Mouse (Mus musculus) forebrain, postnatal 0 days (tissue): ENCODE measurements around the gene Lrp4. TPM values are rescaled to one million over a fixed set of nuclear protein-coding genes. Genes with fewer than 3 reads are reported as not detected.

ENCODE experiments used
- ATAC-seq: fragments of 200-750 bp; cut with Nextera tagmentation; 2 replicates; pipeline ENCODE4 v1.8.0; 2017; ENCODE audit warnings: mild to moderate bottlenecking, moderate library complexity
- DNase-seq: peaks from one replicate; pipeline ENCODE4 v3.0.0-alpha.2; 2015
- H3K27ac ChIP-seq: fragments of 300-500 bp; sonication (generic); 2 replicates; pipeline ENCODE4 v1.5.1; 2014; ENCODE audit warnings: low read depth, mild to moderate bottlenecking, antibody characterized with exemption, low read length, moderate library complexity, mixed read lengths
- H3K27me3 ChIP-seq: fragments of 300-500 bp; sonication (generic); 2 replicates; pipeline ENCODE4 v1.6.1; 2014; ENCODE audit warnings: mild to moderate bottlenecking, low read length, mixed read lengths; ENCODE audit not compliant: insufficient read depth
- H3K36me3 ChIP-seq: fragments of 300-500 bp; sonication (generic); 2 replicates; pipeline ENCODE4 v1.6.1; 2014; ENCODE audit warnings: mild to moderate bottlenecking, moderate library complexity; ENCODE audit not compliant: insufficient read depth
- H3K4me1 ChIP-seq: fragments of 300-500 bp; sonication (generic); 2 replicates; pipeline ENCODE4 v1.6.1; 2014; ENCODE audit warnings: antibody characterized with exemption; ENCODE audit not compliant: insufficient read depth
- H3K4me2 ChIP-seq: fragments of 300-500 bp; sonication (generic); 2 replicates; pipeline ENCODE4 v1.6.1; 2014; ENCODE audit warnings: low read depth, mild to moderate bottlenecking, moderate library complexity
- H3K4me3 ChIP-seq: fragments of 300-500 bp; sonication (generic); 2 replicates; pipeline ENCODE4 v1.5.1; 2014; ENCODE audit warnings: low read depth, low read length, mixed read lengths
- H3K9ac ChIP-seq: fragments of 300-500 bp; sonication (generic); 2 replicates; pipeline ENCODE4 v1.6.1; 2014; ENCODE audit warnings: mild to moderate bottlenecking
- H3K9me3 ChIP-seq: fragments of 300-500 bp; sonication (generic); 2 replicates; pipeline ENCODE4 v1.6.1; 2016; ENCODE audit warnings: low read length
- CTCF ChIP-seq: sonication (generic); IDR thresholded peaks from 2 replicates; pipeline ENCODE4 v1.5.1; 2016; ENCODE audit warnings: antibody characterized with exemption, control low read depth, low read depth
- WGBS: fragments of 180-500 bp; shearing (Covaris S2); extraction: QIAGEN DNeasy Blood & Tissue Kit; methylation state at CpG from one replicate; pipeline ENCODE4 v1.1.7; 2014; 5-methylcytosine and 5-hydroxymethylcytosine counted together
- polyA plus RNA-seq: library from polyadenylated mRNA; unstranded; fragments of >200 nt; fragmentation: Nextera tagmentation; extraction: Ambion mirVana; gene quantifications from 2 replicates; pipeline ENCODE4 v1.2.1, GENCODE M21; 2015
- total RNA-seq: library from RNA; depleted of rRNA; stranded (reverse); fragments of >200 nt; gene quantifications from 2 replicates; pipeline ENCODE4 v1.2.3, GENCODE M21; 2014

The Lrp4 gene
- total and polyA plus RNA-seq, 2 experiments from 2014 or later: 4.1 to 13.7 TPM

DNA sequence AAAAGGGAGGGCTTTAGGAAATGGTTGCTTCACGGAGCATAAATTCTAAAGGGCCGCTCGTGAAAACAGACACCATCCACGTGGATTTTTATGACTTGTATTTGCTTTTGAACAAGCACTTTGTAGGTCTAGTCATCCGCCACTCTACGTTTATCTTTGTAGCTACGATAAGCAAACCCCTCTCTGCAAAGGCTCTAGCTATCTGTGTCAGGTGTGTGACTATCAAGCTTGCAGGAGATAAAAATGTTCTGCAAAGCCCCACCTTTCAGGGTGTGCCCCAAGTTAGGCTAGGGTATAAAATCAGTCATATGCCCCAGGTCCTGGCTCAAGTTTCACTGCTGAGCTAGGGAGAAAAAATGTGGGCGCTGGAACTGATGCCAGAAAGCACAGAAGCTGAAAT lies 4.7 kb upstream of the Lrp4 start:
- no peaks in the 10 kb centered on the region for H3K9me3 ChIP-seq
- no peak overlapping the region for H3K9ac ChIP-seq
- DNase-seq (no peak), ATAC-seq (no peak)
- H3K27ac ChIP-seq: no peak overlapping the region
- 69% methylated on average over 8 of the region's 8 CpGs for WGBS
- TF ChIP-seq CTCF: no peak
- H3K4me2 ChIP-seq: no peak overlapping the region
- H3K4me1 ChIP-seq: peaks cover 4% of the 10 kb centered on the region; the same call in 1 of the 2 replicates
- no peak overlapping the region for H3K4me3 ChIP-seq
- H3K27me3 ChIP-seq: no peaks in the 10 kb centered on the region
- no peaks in the 10 kb centered on the region for H3K36me3 ChIP-seq

DNA sequence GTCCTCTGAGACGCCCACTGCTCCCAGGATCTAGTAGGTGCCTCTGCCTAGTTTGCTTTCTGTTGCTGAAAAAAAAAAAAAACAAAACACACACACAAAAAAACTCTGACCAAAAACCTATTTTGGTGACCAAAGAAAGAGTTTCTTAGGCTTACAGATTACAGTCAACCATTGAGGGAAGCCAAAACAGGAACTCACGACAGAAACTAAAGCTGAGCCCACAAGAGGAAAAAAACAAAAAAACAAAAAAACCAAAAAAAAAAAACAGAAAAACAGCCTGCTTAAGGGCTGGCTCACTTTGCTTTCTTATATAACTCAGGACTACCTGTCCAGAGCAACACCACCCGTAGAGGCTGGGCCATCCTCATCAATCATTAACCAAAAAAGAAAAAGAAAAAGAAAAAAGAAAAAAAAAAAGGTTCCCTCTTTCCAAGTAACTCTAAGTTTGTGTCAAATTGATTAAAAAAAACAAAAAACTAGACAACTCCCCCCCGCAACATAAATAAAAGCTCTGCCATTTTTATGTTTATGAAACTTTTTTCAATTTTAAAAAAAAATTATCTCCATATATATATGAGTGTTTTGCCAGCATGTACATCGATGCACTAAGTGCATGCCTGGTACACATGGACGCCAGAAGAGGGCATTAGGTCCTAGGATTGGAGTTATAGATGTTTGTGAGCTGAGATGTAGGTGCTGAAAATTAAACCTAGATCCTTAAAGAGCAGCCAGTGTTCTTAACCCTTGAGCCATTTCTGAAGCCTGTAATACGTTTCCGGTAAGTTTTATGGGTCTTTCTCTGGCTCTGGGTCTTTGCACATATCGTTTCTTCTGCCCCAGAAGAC lies 3.9 kb upstream of the Lrp4 start:
- no peaks in the 10 kb centered on the region for H3K27me3 ChIP-seq
- peaks cover 4% of the 10 kb centered on the region; the same call in 1 of the 2 replicates for H3K4me1 ChIP-seq
- 87% methylated on average over 9 of the region's 9 CpGs for WGBS
- DNase-seq (no peak), ATAC-seq (no peak)
- no peak overlapping the region for H3K27ac ChIP-seq
- H3K9ac ChIP-seq: no peak overlapping the region
- no peak overlapping the region for H3K4me2 ChIP-seq
- no peak overlapping the region for H3K4me3 ChIP-seq
- TF ChIP-seq CTCF: no peak
- H3K9me3 ChIP-seq: no peaks in the 10 kb centered on the region
- no peaks in the 10 kb centered on the region for H3K36me3 ChIP-seq

DNA sequence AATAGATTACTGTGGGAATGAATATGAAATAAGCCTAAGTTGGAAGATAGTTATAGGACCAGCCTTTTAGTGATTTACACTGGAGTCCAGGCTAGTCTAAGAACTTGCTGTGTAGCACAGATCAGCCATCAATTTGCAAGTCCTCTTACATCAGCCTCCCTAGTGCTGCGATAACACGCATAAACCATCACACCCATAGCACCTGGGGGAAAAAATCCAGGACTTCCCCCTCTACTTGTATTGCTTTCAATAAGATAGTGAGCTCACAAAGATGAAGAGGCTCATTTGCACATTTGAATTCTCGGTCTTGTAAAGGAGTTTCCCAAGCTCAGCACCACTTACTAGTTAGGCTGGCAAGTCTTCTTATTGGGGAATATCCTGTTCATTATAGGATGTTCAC lies 2.9 kb upstream of the Lrp4 start:
- Histone ChIP-seq H3K9ac (no peak overlapping the region), H3K27ac (no peak overlapping the region), H3K27me3 (no peaks in the 10 kb centered on the region), H3K4me1 (peaks cover 4% of the 10 kb centered on the region; the same call in 1 of the 2 replicates), H3K36me3 (no peaks in the 10 kb centered on the region), H3K4me3 (no peak overlapping the region), H3K9me3 (no peaks in the 10 kb centered on the region), H3K4me2 (no peak overlapping the region)
- WGBS: 81% methylated on average over 3 of the region's 3 CpGs
- no peak for TF ChIP-seq CTCF
- DNase-seq (no peak), ATAC-seq (no peak)

DNA sequence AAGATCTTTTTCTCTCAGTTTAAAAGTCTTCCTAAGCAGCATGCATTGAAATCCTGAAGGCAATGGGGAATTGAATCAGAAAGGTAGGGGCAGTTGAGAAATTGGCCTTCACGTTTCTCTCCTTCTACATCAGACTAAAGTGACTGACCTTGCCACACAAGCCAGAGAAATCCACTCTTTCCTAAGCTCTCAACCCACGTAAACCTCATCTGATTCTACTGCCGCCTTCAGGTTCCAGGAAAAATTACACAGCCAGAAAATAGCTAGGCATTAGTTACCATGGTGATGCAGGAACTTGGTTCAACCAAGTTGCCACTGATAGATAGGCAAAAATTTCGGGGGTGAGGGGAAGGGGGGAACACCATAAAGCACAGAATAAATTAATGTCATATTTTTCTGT lies 1.5 kb upstream of the Lrp4 start:
- TF ChIP-seq CTCF: peak; percentile 84
- Histone ChIP-seq H3K27ac (no peak overlapping the region), H3K9me3 (no peaks in the 10 kb centered on the region), H3K4me2 (no peak overlapping the region), H3K4me1 (peaks cover 4% of the 10 kb centered on the region; the same call in 1 of the 2 replicates), H3K27me3 (no peaks in the 10 kb centered on the region), H3K9ac (no peak overlapping the region), H3K4me3 (no peak overlapping the region), H3K36me3 (no peaks in the 10 kb centered on the region)
- 1% methylated on average over 4 of the region's 4 CpGs for WGBS
- DNase-seq: peak; percentile 76
- ATAC-seq: peak; percentile 59; the same call in 1 of the 2 replicates

DNA sequence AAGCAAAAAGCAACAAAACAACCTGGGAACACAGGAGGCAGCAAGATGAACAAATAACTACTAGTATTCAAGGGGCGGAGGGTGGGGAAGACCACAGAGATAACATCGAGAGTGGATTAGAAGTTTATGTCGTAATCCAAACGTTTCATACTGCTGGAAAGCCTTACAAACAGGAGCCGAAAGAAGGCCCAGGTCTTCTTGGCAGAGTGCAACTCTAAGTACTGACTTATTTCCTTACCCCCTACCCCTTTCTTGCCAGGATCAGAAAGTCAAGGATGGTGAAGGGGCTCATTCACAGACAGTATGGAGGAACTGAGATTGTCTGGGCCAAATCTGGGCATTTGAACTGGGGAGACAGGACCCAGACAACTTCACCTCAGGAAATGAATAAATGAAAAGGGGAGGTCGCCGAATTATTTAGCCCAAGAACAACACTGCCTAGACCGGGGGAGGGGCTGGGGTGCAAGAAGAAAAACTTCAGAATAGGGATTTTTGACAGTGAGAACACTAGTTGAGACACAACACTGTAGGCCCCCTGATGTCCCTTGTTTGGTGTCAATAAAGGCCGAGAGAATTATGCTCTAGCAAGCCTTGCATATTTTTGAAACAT lies 715 bp upstream of the Lrp4 start:
- WGBS: 43% methylated on average over 9 of the region's 9 CpGs
- Histone ChIP-seq H3K4me3 (peak overlapping the region; percentile 54; the same call in 1 of the 2 replicates), H3K27ac (no peak overlapping the region), H3K4me1 (peaks cover 4% of the 10 kb centered on the region; the same call in 1 of the 2 replicates), H3K9ac (0 out of 2 replicates have a peak overlapping the region, but pooled peaks have one; percentile 51), H3K4me2 (peak overlapping the region; percentile 99), H3K27me3 (no peaks in the 10 kb centered on the region), H3K36me3 (no peaks in the 10 kb centered on the region), H3K9me3 (no peaks in the 10 kb centered on the region)
- DNase-seq (no peak), ATAC-seq (no peak)
- no peak for TF ChIP-seq CTCF

DNA sequence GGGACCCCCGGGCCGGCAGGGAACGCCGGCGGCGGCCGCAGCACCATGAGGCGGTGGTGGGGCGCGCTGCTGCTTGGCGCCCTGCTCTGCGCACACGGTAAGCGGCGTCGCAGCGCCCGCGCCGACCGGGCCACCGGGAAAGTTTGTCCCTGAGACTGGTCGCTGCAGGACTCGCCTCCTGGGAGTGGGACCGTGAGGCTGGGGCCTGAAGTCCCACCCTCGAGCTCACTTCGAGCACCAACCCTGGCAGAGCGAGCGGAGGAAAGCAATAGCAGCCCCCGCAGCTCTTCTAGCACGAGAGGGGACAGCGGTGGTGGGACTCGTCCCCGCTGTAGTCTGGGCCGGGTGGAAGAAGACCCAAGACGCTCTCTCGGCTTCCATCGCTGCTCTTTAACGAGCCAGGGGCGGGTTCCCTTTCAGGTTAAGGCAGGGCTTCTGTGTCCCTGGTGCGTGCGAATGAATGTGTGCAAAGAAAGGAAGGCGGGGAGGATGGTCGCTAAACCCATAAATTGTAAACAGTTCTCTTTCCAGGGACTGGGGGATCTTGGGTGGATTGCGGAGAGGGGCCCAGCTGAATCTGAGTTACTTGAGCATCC lies 443 bp downstream of the Lrp4 start:
- Histone ChIP-seq H3K4me2 (peak overlapping the region; percentile 99), H3K9me3 (no peaks in the 10 kb centered on the region), H3K27me3 (no peaks in the 10 kb centered on the region), H3K27ac (peak overlapping the region; percentile 35), H3K9ac (peak overlapping the region; percentile 51), H3K4me1 (peaks cover 6% of the 10 kb centered on the region; the same call in 1 of the 2 replicates), H3K4me3 (peak overlapping the region; percentile 54), H3K36me3 (no peaks in the 10 kb centered on the region)
- ATAC-seq (peak; percentile 50), DNase-seq (peak; percentile 39)
- TF ChIP-seq CTCF: 0 out of 2 replicates have a peak, but pooled peaks have one; percentile 6
- 2% methylated on average over 43 of the region's 45 CpGs for WGBS
